9 mouse cellular contexts compared by ENCODE assay signal in genomic region chr4:143350047-143351015, GRCm38 (mm10). TPM values are rescaled to one million over a fixed set of nuclear protein-coding genes. Genes with fewer than 3 reads are reported as not detected.
A peak's percentile ranks its signal among the peaks of the same experiment; 100 is the strongest.
DNase-seq lines count a peak whose midpoint lies in the region; ATAC-seq and TF ChIP-seq lines count a peak whose summit lies in the region.
"Had no signal": no experiment of that assay in that cellular context is flagged by ENCODE, and none has a peak within 500 bp of the region (broad histone marks: within the 10 kb centered on the region; RNA-seq: fewer than 3 reads in every experiment).

No protein-coding gene starts in this region.

- ATAC-seq in forebrain, embryonic 14.5 days: peak; percentile 40; the same call in 1 of the 2 replicates
- no peak for ATAC-seq in liver, embryonic 14.5 days (ENCODE audit: insufficient read depth)
- no peak for ATAC-seq in erythroblast, adult 5-6 weeks (replicated peaks; ENCODE audit: low FRiP score, poor library complexity, severe bottlenecking)
- ATAC-seq in monocyte, adult 5-6 weeks (replicated peaks; ENCODE audit: insufficient number of reproducible peaks, low FRiP score, low TSS enrichment, poor library complexity, severe bottlenecking): no peak

- H3K9me3 ChIP-seq in forebrain, embryonic 14.5 days (replicated peaks; ENCODE audit: control insufficient read depth, low read length): no peaks in the 10 kb centered on the region
- H3K9me3 ChIP-seq in liver, embryonic 14.5 days (ENCODE audit: control insufficient read depth, low read length): no peaks in the 10 kb centered on the region

- peak; percentile 9 to 29 for DNase-seq in kidney, postnatal 4 days
- no peak for DNase-seq in kidney, adult 2 months
- peak; percentile 65 to 73 for DNase-seq in cerebellum, adult 2 months
- DNase-seq in forebrain, embryonic 14.5 days (ENCODE audit: low spot score): no peak
- DNase-seq in liver, embryonic 14.5 days (ENCODE audit: low read depth in 3 of 3, low spot score in 3 of 3): no peak
- no peak for DNase-seq in MN1 (ENCODE audit: low spot score)

- H3K27me3 ChIP-seq in kidney, adult 2 months (replicated peaks; ENCODE audit: control insufficient read depth, insufficient read depth, low read length): no peaks in the 10 kb centered on the region
- H3K27me3 ChIP-seq in cerebellum, adult 2 months (ENCODE audit: control insufficient read depth, insufficient read depth, low read length): no peaks in the 10 kb centered on the region
- peaks cover 37% of the 10 kb centered on the region for H3K27me3 ChIP-seq in forebrain, embryonic 14.5 days (replicated peaks; ENCODE audit: control insufficient read depth, insufficient read depth, low read length)
- H3K27me3 ChIP-seq in liver, embryonic 14.5 days (ENCODE audit: control insufficient read depth, insufficient read depth, low read length): peaks cover 28% of the 10 kb centered on the region

- H3K4me2 ChIP-seq in forebrain, embryonic 14.5 days (ENCODE audit: low read length): peak overlapping the region; percentile 90
- H3K4me2 ChIP-seq in liver, embryonic 14.5 days (ENCODE audit: low read depth): peak overlapping the region; percentile 34; the same call in 1 of the 2 replicates

- TF ChIP-seq EP300 in liver, embryonic 14.5 days (IDR thresholded peaks at IDR 0.05; ENCODE audit: low read depth): no peak

- no peak for TF ChIP-seq POLR2A in kidney, adult 2 months (IDR thresholded peaks at IDR 0.05; ENCODE audit: low read depth, low read length)
- no peak for TF ChIP-seq POLR2A in cerebellum, adult 2 months (IDR thresholded peaks at IDR 0.05; ENCODE audit: borderline replicate concordance, insufficient read depth, low read length)

- peak overlapping the region; percentile 58 for H3K9ac ChIP-seq in forebrain, embryonic 14.5 days (ENCODE audit: low read length)
- no peak overlapping the region for H3K9ac ChIP-seq in liver, embryonic 14.5 days (replicated peaks)

- no peaks in the 10 kb centered on the region for H3K36me3 ChIP-seq in kidney, adult 2 months (ENCODE audit: control insufficient read depth, insufficient read depth, low read length)
- H3K36me3 ChIP-seq in forebrain, embryonic 14.5 days (ENCODE audit: control insufficient read depth, insufficient read depth, low read length): no peaks in the 10 kb centered on the region
- H3K36me3 ChIP-seq in liver, embryonic 14.5 days (replicated peaks; ENCODE audit: control insufficient read depth, insufficient read depth, low read depth): no peaks in the 10 kb centered on the region

- H3K4me1 ChIP-seq in kidney, adult 2 months (ENCODE audit: control insufficient read depth, insufficient read depth, low read length): no peaks in the 10 kb centered on the region
- H3K4me1 ChIP-seq in cerebellum, adult 2 months (ENCODE audit: control insufficient read depth, insufficient read depth, low read length): peaks cover 5% of the 10 kb centered on the region
- H3K4me1 ChIP-seq in forebrain, embryonic 14.5 days (ENCODE audit: control insufficient read depth, insufficient read depth, low read length): peaks cover 4% of the 10 kb centered on the region
- no peaks in the 10 kb centered on the region for H3K4me1 ChIP-seq in liver, embryonic 14.5 days (replicated peaks; ENCODE audit: control insufficient read depth in 2 of 2, insufficient read depth in 2 of 2, low read length in 1 of 2)

- WGBS in kidney, adult 2 months: 5% methylated on average over 72 of the region's 72 CpGs
- 2% methylated on average over 72 of the region's 72 CpGs for WGBS in cerebellum, adult 2 months
- 2% methylated on average over 69 of the region's 72 CpGs for WGBS in forebrain, embryonic 14.5 days
- 4% methylated on average over 71 of the region's 72 CpGs for WGBS in liver, embryonic 14.5 days (ENCODE audit: insufficient replicate concordance)

- no peak for TF ChIP-seq CTCF in kidney, adult 2 months (conservative IDR thresholded peaks at IDR 0.05; ENCODE audit: insufficient read depth, insufficient read length, low read depth, low read length)
- no peak for TF ChIP-seq CTCF in cerebellum, adult 2 months (IDR thresholded peaks at IDR 0.05; ENCODE audit: borderline replicate concordance, insufficient read depth, low read depth, low read length)
- TF ChIP-seq CTCF in liver, embryonic 14.5 days (IDR thresholded peaks at IDR 0.05; ENCODE audit: low read depth): no peak

- H3K27ac ChIP-seq in kidney, adult 2 months (ENCODE audit: insufficient read depth, low read depth, low read length): no peak overlapping the region
- no peak overlapping the region for H3K27ac ChIP-seq in cerebellum, adult 2 months (ENCODE audit: insufficient read depth, low read length)
- no peak overlapping the region for H3K27ac ChIP-seq in forebrain, embryonic 14.5 days (ENCODE audit: low read depth, low read length)
- H3K27ac ChIP-seq in liver, embryonic 14.5 days: no peak overlapping the region

- no peak overlapping the region for H3K4me3 ChIP-seq in kidney, adult 2 months (ENCODE audit: insufficient read depth, low read depth, low read length)
- peak overlapping the region; percentile 48 for H3K4me3 ChIP-seq in cerebellum, adult 2 months (replicated peaks; ENCODE audit: insufficient read depth, low read depth, low read length)
- peak overlapping the region; percentile 41 for H3K4me3 ChIP-seq in forebrain, embryonic 14.5 days (ENCODE audit: low read depth, low read length)
- no peak overlapping the region for H3K4me3 ChIP-seq in liver, embryonic 14.5 days (ENCODE audit: insufficient read depth in 1 of 2, low read depth in 2 of 2, low read length in 2 of 2)

RNA-seq across cellular contexts. Expression of gene Lrrc38, which starts 0.8 kb away (rescaled TPM):
- polyA plus RNA-seq in kidney, adult 2 months (2012; rRNA removed): 0.04 and 0.06 TPM in 2 replicates
- polyA plus RNA-seq in cerebellum, adult 2 months (2012; rRNA removed): 7.6 and 7.7 TPM in 2 replicates
- 0.09 TPM in 1 of 2 replicates, not detected in the other for polyA plus RNA-seq in forebrain, embryonic 14.5 days (2014; fragmentation: Nextera tagmentation; extraction: Ambion mirVana)
- polyA plus RNA-seq in liver, embryonic 14.5 days (2012; rRNA removed): not detected in 2 replicates
- polyA plus RNA-seq in liver, embryonic 14.5 days (2014; fragmentation: Nextera tagmentation; extraction: Ambion mirVana): not detected in 2 replicates
- not detected in 2 replicates for total RNA-seq in erythroblast, adult 5-6 weeks (2015; ENCODE audit: low replicate concordance)
- total RNA-seq in erythroblast, adult 5-6 weeks (2017; ENCODE audit: low replicate concordance): not detected in 2 replicates
- not detected in 3 replicates for total RNA-seq in monocyte, adult 5-6 weeks (2017)
- total RNA-seq: liver, adult 2 months had no signal
- polyA plus RNA-seq: liver, adult 2 months had no signal

RNA-seq across cellular contexts. Expression of gene Pramel1, which starts 43.9 kb away (rescaled TPM):
- not detected in 2 replicates for polyA plus RNA-seq in kidney, adult 2 months (2012; rRNA removed)
- polyA plus RNA-seq in cerebellum, adult 2 months (2012; rRNA removed): 0.03 and 0.07 TPM in 2 replicates
- not detected in 2 replicates for polyA plus RNA-seq in forebrain, embryonic 14.5 days (2014; fragmentation: Nextera tagmentation; extraction: Ambion mirVana)
- polyA plus RNA-seq in liver, embryonic 14.5 days (2012; rRNA removed): not detected in 2 replicates
- not detected in 2 replicates for polyA plus RNA-seq in liver, embryonic 14.5 days (2014; fragmentation: Nextera tagmentation; extraction: Ambion mirVana)
- total RNA-seq in erythroblast, adult 5-6 weeks (2015; ENCODE audit: low replicate concordance): not detected in 2 replicates
- total RNA-seq in erythroblast, adult 5-6 weeks (2017; ENCODE audit: low replicate concordance): not detected in 2 replicates
- not detected in 3 replicates for total RNA-seq in monocyte, adult 5-6 weeks (2017)
- total RNA-seq: liver, adult 2 months had no signal
- polyA plus RNA-seq: liver, adult 2 months had no signal

RNA-seq across cellular contexts. Expression of gene Pdpn, which starts 51.0 kb away (rescaled TPM):
- 3.2 and 4.5 TPM in 2 replicates for polyA plus RNA-seq in kidney, adult 2 months (2012; rRNA removed)
- 7.7 and 8.4 TPM in 2 replicates for polyA plus RNA-seq in cerebellum, adult 2 months (2012; rRNA removed)
- 65.5 and 70.1 TPM in 2 replicates for polyA plus RNA-seq in forebrain, embryonic 14.5 days (2014; fragmentation: Nextera tagmentation; extraction: Ambion mirVana)
- 0.29 and 0.47 TPM in 2 replicates for polyA plus RNA-seq in liver, embryonic 14.5 days (2012; rRNA removed)
- polyA plus RNA-seq in liver, embryonic 14.5 days (2014; fragmentation: Nextera tagmentation; extraction: Ambion mirVana): 0.95 and 1.0 TPM in 2 replicates
- total RNA-seq in erythroblast, adult 5-6 weeks (2015; ENCODE audit: low replicate concordance): 0.84 TPM in 1 of 2 replicates, not detected in the other
- total RNA-seq in erythroblast, adult 5-6 weeks (2017; ENCODE audit: low replicate concordance): 0.42 TPM in 1 of 2 replicates, not detected in the other
- total RNA-seq in monocyte, adult 5-6 weeks (2017): not detected in 3 replicates
- total RNA-seq: liver, adult 2 months had no signal

Comparison
In these comparisons a context has a peak if more than half of its experiments do, and no peak if none do; other contexts are left out.
1. DNase-seq: peak in kidney, postnatal 4 days (2 of 2) and cerebellum, adult 2 months (2 of 2); none in kidney, adult 2 months (single experiment), forebrain, embryonic 14.5 days (single experiment), liver, embryonic 14.5 days (0 of 3) and MN1 (single experiment).
2. H3K4me3 ChIP-seq: peak in cerebellum, adult 2 months (single experiment) and forebrain, embryonic 14.5 days (single experiment); none in kidney, adult 2 months (single experiment) and liver, embryonic 14.5 days (0 of 2).